Mouse (Mus musculus): Measurements from ENCODE around the gene Dlec1. TPM values are rescaled to one million over a fixed set of nuclear protein-coding genes. Genes with fewer than 3 reads are reported as not detected.

Gene Dlec1
- polyA plus RNA-seq, 1 experiment from 2014 or later, result 0.12 TPM

GRCm38 (mm10) chr9:119091581-119092310 lies 10.5 kb upstream of the Dlec1 start:
- H3K9me3 ChIP-seq (replicated peaks), result no peaks in the 10 kb centered on the region
- peaks cover 17% of the 10 kb centered on the region for H3K4me1 ChIP-seq
- no peaks in the 10 kb centered on the region for H3K36me3 ChIP-seq
- H3K9ac ChIP-seq, result no peak overlapping the region
- 59% methylated on average over 12 of the region's 12 CpGs for WGBS (ENCODE audit: insufficient replicate concordance)
- no peak overlapping the region for H3K4me3 ChIP-seq
- no peak overlapping the region for H3K27ac ChIP-seq
- H3K27me3 ChIP-seq (replicated peaks), result peaks cover 95% of the 10 kb centered on the region
- no peak for ATAC-seq
- H3K4me2 ChIP-seq, result no peak overlapping the region

DNA sequence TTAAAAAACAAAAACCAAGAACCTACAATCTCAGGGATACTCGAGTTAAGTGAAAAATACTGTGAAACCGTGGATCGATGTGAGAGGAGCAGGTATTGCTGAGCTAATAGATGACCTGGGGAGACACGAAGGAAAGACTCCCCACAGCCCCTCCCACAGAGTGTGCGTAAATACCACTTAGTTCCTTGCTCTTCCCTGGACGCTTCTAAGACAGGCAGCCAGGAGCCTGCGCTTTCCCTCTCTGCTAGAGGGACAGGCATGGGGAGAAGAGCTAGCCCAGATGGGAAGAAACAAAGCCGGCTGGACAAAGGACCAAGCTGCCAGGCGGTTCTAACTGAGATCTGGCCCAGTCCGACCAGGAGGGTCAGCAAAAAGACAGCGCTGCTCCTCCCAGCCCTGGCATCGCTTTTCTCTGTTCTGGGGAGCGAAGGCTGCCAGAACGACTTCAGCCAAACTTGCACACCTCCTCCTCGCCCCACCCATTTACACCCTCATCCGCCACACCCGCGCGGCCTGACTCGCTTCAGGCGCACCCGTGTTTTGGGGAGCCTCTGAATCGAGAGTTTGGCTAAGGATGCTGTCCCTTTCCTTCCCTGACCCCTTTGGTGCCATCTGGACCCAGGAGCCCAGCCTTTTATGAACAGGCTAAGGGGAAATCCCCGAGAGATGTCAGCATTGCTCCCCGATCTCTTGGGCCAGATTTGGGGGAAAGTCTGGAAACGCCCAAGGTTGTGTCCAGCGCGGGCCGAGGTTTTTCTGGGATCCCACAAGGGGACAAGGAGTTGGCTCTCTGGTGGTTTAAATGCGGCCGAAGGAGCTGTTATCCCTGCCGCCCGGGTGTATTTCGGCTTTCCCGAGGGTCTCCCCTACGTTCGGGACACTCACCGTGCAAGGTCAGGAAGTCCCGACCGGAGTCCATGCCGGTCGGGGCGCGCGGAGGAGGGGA lies 9.5 kb upstream of the Dlec1 start:
- Histone ChIP-seq H3K27me3 (replicated peaks) (peaks cover 92% of the 10 kb centered on the region), H3K36me3 (no peaks in the 10 kb centered on the region), H3K27ac (no peak overlapping the region), H3K4me3 (peak overlapping the region; percentile 43), H3K9me3 (replicated peaks) (no peaks in the 10 kb centered on the region), H3K9ac (no peak overlapping the region), H3K4me2 (peak overlapping the region; percentile 59), H3K4me1 (peaks cover 14% of the 10 kb centered on the region)
- ATAC-seq, result no peak
- WGBS (ENCODE audit: insufficient replicate concordance), result 5% methylated on average over 45 of the region's 45 CpGs

DNA sequence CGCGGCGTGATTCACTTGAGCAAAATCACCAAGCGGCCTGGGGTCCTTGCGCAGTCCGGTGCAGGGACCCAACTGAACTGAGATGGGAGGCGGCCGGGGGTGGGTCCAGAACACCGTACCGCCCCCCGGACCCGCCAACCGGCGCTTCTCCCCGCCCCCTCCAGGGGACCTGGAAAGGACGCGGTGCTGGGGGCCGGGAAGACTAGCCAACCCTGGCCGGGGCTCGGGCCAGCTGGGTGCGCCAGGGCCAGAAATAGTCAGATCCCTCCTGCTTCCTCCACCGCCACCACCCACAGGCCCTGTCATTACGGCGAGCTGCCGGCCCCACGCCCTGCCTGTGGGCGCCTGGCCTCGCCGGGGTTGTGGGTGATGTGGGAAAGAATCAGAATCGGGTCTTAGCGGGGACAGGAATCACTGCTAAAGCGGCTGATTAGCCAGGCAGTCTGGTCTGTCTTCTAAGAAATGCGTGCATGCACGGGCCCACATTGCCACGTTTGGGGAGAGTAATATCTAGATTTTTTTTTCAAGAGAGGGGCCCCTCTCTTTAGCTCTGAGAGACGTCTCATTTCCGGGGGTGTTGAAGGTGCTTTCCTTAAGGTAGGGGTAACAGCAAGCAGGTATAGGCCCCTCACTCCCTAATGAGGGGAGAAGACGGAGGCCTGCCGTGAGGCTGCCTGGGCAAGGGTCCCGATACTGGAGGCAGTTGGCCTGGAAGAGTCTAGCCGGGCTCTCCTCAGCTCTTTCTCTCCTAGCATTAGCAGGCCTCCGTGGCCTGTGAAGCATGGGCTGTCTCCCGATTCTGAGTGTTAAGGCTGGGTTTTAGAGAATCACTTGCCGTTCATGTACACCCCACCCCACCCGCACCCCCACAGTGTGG lies 8.6 kb upstream of the Dlec1 start, which contains the start of gene Plcd1:
Gene Plcd1, minus strand, starts transcription at position 84 of the 877 bp plus-strand sequence.
- Histone ChIP-seq H3K27ac (no peak within 1 kb of the TSS), H3K4me3 (peak within 1 kb of the TSS; percentile 43), H3K4me2 (peak within 1 kb of the TSS; percentile 59), H3K9ac (no peak within 1 kb of the TSS), H3K27me3 (replicated peaks) (peaks cover 86% of the 10 kb centered on the region), H3K4me1 (peaks cover 5% of the 10 kb centered on the region), H3K9me3 (replicated peaks) (no peaks in the 10 kb centered on the region), H3K36me3 (no peaks in the 10 kb centered on the region)
- 10% methylated on average over 45 of the region's 45 CpGs for WGBS (ENCODE audit: insufficient replicate concordance)
- ATAC-seq, result 0 out of 2 replicates have a peak, but pooled peaks have one; percentile 50

DNA sequence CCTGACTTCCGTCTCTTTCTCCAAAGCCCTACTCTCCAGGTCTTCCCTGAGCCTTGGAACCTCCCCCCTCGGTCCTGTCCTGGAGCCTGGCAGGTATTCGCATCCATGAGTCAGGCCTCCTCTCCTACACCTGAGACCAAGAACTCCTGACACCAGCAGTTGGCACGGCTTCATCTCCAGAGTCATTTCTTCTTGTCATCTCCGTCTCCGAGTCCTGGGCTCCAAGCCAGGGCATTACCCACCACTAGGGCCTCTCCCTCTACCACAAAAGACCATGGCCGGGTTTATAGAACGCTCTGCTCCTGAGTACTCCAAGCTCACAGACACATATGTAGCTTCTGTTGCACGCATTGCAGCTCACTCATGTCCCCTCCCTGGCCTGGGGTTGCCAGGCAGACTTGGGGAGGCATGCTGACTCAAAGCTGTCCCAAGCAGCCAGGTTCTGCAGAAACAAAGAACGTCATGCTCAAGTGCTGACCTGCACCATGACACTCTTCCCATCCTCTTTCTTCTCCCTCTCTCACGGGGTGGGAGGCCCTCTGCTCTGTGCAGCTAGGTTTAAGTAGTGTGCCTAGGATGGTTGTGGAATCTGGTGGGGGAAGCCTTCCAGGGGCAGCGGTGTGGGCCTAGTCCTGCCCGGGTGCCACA lies 7.7 kb upstream of the Dlec1 start:
- Histone ChIP-seq H3K36me3 (no peaks in the 10 kb centered on the region), H3K9me3 (replicated peaks) (no peaks in the 10 kb centered on the region), H3K27ac (no peak overlapping the region), H3K4me2 (no peak overlapping the region), H3K4me3 (no peak overlapping the region), H3K9ac (no peak overlapping the region), H3K27me3 (replicated peaks) (peaks cover 82% of the 10 kb centered on the region), H3K4me1 (0 out of 2 replicates have a peak, but pooled peaks cover 4% of the 10 kb centered on the region)
- WGBS (ENCODE audit: insufficient replicate concordance), result 67% methylated on average over 13 of the region's 13 CpGs
- no peak for ATAC-seq

DNA sequence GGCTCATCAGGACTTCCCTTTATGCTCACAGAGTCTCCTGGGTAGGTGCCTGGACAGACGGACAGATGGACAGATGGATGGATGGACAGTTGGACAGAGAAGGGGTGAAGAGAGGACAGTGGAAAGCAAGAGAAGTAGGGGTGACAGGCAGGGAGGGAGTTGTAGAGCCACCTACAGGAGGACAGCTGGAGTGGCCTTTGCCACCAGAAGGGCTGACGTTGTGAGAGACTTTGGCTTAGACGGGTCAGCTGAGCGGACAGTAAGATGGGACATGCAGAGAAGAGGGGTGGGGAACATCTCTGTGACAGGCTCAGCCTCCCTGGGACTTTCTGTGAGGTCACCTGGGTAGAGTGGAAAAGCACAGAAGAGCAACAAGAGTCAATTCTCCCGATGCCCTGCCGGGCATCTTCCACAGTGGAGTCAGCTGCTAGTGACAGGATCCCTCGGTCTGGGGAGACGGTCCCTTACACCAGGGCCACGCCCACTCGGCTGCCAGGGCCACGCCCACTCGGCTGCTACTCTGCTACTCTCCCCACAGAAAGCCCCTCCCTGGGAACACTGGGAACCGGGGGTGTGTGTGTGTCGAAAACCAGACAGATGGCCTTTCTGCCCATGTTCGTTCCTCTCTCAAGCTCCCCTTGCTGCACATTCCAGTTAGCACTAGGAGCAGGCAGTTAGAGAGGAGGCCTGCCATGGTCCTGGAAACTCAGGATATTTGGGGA lies 1.9 kb upstream of the Dlec1 start:
- 17% methylated on average over 15 of the region's 15 CpGs for whole genome bisulfite sequencing (ENCODE audit: insufficient replicate concordance)
- Histone ChIP-seq H3K36me3 (no peaks in the 10 kb centered on the region), H3K9me3 (replicated peaks) (no peaks in the 10 kb centered on the region), H3K9ac (no peak overlapping the region), H3K27me3 (replicated peaks) (peaks cover 49% of the 10 kb centered on the region), H3K4me3 (no peak overlapping the region), H3K4me2 (no peak overlapping the region), H3K4me1 (no peaks in the 10 kb centered on the region), H3K27ac (no peak overlapping the region)
- ATAC-seq, result no peak

DNA sequence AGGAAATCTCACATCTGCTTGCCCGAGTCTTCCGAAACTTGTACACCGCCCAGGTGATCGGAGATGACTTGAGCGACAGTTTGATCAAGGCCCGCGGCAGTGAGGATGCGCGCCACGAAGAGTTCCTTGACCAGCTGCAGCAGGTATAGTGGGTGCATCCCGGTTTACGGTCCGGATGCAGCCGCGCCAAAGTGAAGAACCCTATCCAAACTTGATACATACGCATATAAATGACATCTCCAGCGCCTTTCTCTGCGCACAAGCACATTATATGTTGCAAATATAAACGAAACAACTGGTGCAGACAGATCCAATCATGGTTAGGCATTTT lies 470 bp downstream of the Dlec1 start:
- 2% methylated on average over 19 of the region's 19 CpGs for WGBS (ENCODE audit: insufficient replicate concordance)
- H3K27ac ChIP-seq, result no peak overlapping the region
- H3K4me1 ChIP-seq, result no peaks in the 10 kb centered on the region
- no peak overlapping the region for H3K9ac ChIP-seq
- H3K4me3 ChIP-seq, result peak overlapping the region; percentile 61
- H3K27me3 ChIP-seq (replicated peaks), result peaks cover 28% of the 10 kb centered on the region
- H3K4me2 ChIP-seq, result peak overlapping the region; percentile 80
- no peaks in the 10 kb centered on the region for H3K36me3 ChIP-seq
- no peaks in the 10 kb centered on the region for H3K9me3 ChIP-seq (replicated peaks)
- ATAC-seq, result no peak; the same call in 1 of the 2 replicates

DNA sequence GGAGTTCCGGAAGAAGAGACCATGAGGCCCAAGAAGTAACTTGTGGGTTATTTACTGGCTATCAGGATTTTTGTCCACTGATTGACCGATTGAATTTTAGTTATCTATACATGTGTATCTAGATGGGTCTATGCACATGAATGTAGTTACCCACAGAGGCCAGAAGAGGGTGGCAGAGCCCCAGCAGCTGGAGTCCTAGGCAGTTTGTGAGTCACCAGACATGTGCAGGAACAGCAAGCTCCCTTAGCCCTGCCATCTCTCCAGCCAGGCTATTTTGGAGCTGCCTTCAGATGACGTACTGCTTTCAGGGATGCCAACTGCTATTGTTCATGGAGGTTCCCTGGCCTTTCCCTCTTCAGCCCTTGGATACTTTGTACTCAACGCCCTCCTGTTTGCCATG lies 5.3 kb downstream of the Dlec1 start:
- WGBS (ENCODE audit: insufficient replicate concordance), result 61% methylated on average over 4 of the region's 4 CpGs
- Histone ChIP-seq H3K27me3 (replicated peaks) (peaks cover 18% of the 10 kb centered on the region), H3K36me3 (no peaks in the 10 kb centered on the region), H3K4me3 (no peak overlapping the region), H3K9ac (no peak overlapping the region), H3K4me2 (no peak overlapping the region), H3K27ac (no peak overlapping the region), H3K4me1 (no peaks in the 10 kb centered on the region), H3K9me3 (replicated peaks) (no peaks in the 10 kb centered on the region)
- no peak for ATAC-seq

DNA sequence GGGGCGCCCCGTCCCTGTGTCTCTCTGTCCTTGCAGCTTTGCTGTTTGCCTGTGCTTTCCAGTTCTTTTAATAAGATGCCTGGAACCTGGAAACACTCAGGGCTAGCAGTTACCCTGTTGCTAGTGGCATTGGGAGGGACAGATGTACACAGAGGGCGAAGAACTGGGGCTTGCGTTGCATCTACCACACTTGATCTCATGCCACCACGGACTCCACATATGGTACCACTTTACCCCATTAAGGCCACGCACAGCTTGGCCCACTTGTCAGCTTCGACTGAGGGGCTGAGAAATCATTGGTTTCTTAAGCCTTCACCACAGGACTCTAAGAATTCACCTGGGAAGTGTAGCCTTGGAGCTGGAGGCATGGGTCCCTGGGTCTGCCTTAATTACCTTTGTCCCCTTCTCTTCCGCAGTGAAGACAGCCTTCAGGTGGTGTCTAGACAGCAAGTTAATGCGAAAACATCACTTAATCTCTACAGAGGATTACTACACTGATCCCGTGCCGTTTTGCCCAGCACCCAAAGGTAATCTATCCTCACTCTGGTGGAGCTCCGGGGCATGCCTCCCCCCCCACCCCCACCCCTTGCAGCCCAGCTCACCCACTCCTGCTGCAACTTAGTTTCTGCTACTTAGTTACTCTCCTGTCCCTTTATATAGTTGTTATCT lies 7.5 kb downstream of the Dlec1 start:
- H3K27ac ChIP-seq, result no peak overlapping the region
- no peaks in the 10 kb centered on the region for H3K27me3 ChIP-seq (replicated peaks)
- H3K4me1 ChIP-seq, result no peaks in the 10 kb centered on the region
- no peak for ATAC-seq
- WGBS (ENCODE audit: insufficient replicate concordance), result 55% methylated on average over 12 of the region's 12 CpGs
- H3K4me3 ChIP-seq, result no peak overlapping the region
- no peak overlapping the region for H3K4me2 ChIP-seq
- H3K9me3 ChIP-seq (replicated peaks), result no peaks in the 10 kb centered on the region
- H3K9ac ChIP-seq, result no peak overlapping the region
- H3K36me3 ChIP-seq, result no peaks in the 10 kb centered on the region

DNA sequence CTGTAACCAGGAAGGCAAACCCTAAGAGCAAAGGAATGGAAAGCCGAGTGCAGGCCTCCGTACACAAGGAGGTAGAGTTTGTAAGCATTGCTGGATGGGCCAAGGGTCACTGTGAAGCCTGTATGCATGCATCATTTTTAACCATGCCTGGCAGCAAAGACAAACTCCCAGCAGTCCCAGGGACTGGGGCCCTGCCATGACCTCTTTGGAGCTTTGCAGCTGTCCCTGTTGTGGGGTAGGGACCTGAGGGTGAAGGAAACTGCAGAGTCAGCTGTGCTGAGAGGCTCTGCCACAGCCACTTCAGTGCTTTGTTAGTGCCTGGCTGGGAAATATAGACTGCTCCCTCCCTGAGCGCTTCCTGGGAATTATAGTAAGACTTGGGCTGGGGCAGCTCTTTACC lies 8.4 kb downstream of the Dlec1 start:
- no peak for ATAC-seq
- Histone ChIP-seq H3K9me3 (replicated peaks) (no peaks in the 10 kb centered on the region), H3K4me1 (no peaks in the 10 kb centered on the region), H3K4me2 (no peak overlapping the region), H3K9ac (no peak overlapping the region), H3K4me3 (no peak overlapping the region), H3K27ac (no peak overlapping the region), H3K27me3 (replicated peaks) (no peaks in the 10 kb centered on the region), H3K36me3 (no peaks in the 10 kb centered on the region)
- 58% methylated on average over 3 of the region's 3 CpGs for WGBS (ENCODE audit: insufficient replicate concordance)

GRCm38 (mm10) chr9:119114911-119115310 lies 12.6 kb downstream of the Dlec1 start:
- no peaks in the 10 kb centered on the region for H3K4me1 ChIP-seq
- H3K27ac ChIP-seq, result no peak overlapping the region
- no peak overlapping the region for H3K9ac ChIP-seq
- 69% methylated on average over 17 of the region's 17 CpGs for WGBS (ENCODE audit: insufficient replicate concordance)
- H3K4me3 ChIP-seq, result no peak overlapping the region
- H3K36me3 ChIP-seq, result no peaks in the 10 kb centered on the region
- no peak for ATAC-seq
- no peak overlapping the region for H3K4me2 ChIP-seq
- no peaks in the 10 kb centered on the region for H3K27me3 ChIP-seq (replicated peaks)
- H3K9me3 ChIP-seq (replicated peaks), result no peaks in the 10 kb centered on the region

All from liver, embryonic 12.5 days (tissue).